Mouse (Mus musculus): ENCODE results near the gene Cyfip2. TPM values are rescaled to one million over a fixed set of nuclear protein-coding genes. Genes with fewer than 3 reads are reported as not detected.

Gene Cyfip2
- polyA plus RNA-seq, 1 experiment from 2014 or later: 20.4 TPM

DNA sequence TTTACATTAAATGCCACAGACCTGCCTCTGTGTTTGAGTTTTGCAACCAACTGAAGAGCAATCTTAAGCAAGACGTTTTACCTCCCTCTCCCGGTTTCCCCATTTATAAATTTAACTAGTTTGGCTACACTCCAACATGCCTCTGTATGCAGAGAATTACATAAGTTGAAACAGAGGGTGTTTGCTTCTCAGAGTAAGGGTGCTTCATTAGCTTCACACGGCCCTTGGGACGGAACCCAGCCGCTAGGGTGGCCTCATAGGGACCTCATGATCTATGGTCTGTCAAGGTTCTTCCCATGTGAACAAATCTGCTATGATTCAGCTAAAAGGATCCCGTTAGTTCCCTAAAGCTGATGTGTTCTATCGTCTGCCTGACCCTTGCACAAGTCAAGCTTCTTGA, 1.9 kb upstream of the Cyfip2 start:
- 86% methylated on average over 7 of the region's 7 CpGs for WGBS
- DNase-seq (ENCODE audit: low spot score): no peak

GRCm38 (mm10) chr11:46313851-46314250, 1.2 kb upstream of the Cyfip2 start:
- peaks cover 19% of the 10 kb centered on the region for H3K27me3 ChIP-seq (ENCODE audit: low read depth, poor library complexity, severe bottlenecking)
- WGBS: 84% methylated on average over 6 of the region's 6 CpGs
- H3K4me1 ChIP-seq: peaks cover 37% of the 10 kb centered on the region
- H3K9me3 ChIP-seq (replicated peaks): no peaks in the 10 kb centered on the region
- DNase-seq (ENCODE audit: low spot score): no peak
- no peaks in the 10 kb centered on the region for H3K36me3 ChIP-seq
- H3K27ac ChIP-seq (replicated peaks): no peak overlapping the region
- no peak overlapping the region for H3K4me3 ChIP-seq

More for the DNA sequence above, 1.9 kb upstream of the Cyfip2 start:
- no peak overlapping the region for H3K27ac ChIP-seq (replicated peaks)
- peaks cover 30% of the 10 kb centered on the region for H3K4me1 ChIP-seq
- H3K27me3 ChIP-seq (ENCODE audit: low read depth, poor library complexity, severe bottlenecking): peaks cover 19% of the 10 kb centered on the region
- no peak overlapping the region for H3K4me3 ChIP-seq
- no peaks in the 10 kb centered on the region for H3K36me3 ChIP-seq
- H3K9me3 ChIP-seq (replicated peaks): no peaks in the 10 kb centered on the region

- peak overlapping the region; percentile 87 for H3K4me3 ChIP-seq
- under 1% methylated on average over 66 of the region's 71 CpGs for WGBS
- H3K9me3 ChIP-seq (replicated peaks): no peaks in the 10 kb centered on the region
- H3K27ac ChIP-seq (replicated peaks): peak overlapping the region; percentile 89
- peaks cover 37% of the 10 kb centered on the region for H3K4me1 ChIP-seq
- peaks cover 19% of the 10 kb centered on the region for H3K27me3 ChIP-seq (ENCODE audit: low read depth, poor library complexity, severe bottlenecking)
- 0 out of 2 replicates have a peak, but pooled peaks cover 3% of the 10 kb centered on the region for H3K36me3 ChIP-seq
- peak; percentile 71 for DNase-seq (ENCODE audit: low spot score)
Measured at GRCm38 (mm10) chr11:46311703-46312522, 746 bp downstream of the Cyfip2 start.

GRCm38 (mm10) chr11:46311181-46311702, 1.4 kb downstream of the Cyfip2 start:
- Histone ChIP-seq H3K27me3 (ENCODE audit: low read depth, poor library complexity, severe bottlenecking) (peaks cover 19% of the 10 kb centered on the region), H3K27ac (replicated peaks) (peak overlapping the region; percentile 89), H3K36me3 (0 out of 2 replicates have a peak, but pooled peaks cover 3% of the 10 kb centered on the region), H3K4me3 (peak overlapping the region; percentile 87), H3K4me1 (peaks cover 37% of the 10 kb centered on the region), H3K9me3 (replicated peaks) (no peaks in the 10 kb centered on the region)
- DNase-seq (ENCODE audit: low spot score): no peak
- WGBS: 5% methylated on average over 14 of the region's 14 CpGs

- Histone ChIP-seq H3K27me3 (ENCODE audit: low read depth, poor library complexity, severe bottlenecking) (peaks cover 19% of the 10 kb centered on the region), H3K36me3 (0 out of 2 replicates have a peak, but pooled peaks cover 3% of the 10 kb centered on the region), H3K4me1 (peaks cover 37% of the 10 kb centered on the region), H3K4me3 (peak overlapping the region; percentile 87), H3K9me3 (replicated peaks) (no peaks in the 10 kb centered on the region), H3K27ac (replicated peaks) (peak overlapping the region; percentile 42)
- no peak for DNase-seq (ENCODE audit: low spot score)
- 71% methylated on average over 5 of the region's 5 CpGs for WGBS
Measured at GRCm38 (mm10) chr11:46310647-46311063, 2.0 kb downstream of the Cyfip2 start.

GRCm38 (mm10) chr11:46309808-46310555, 2.7 kb downstream of the Cyfip2 start:
- Histone ChIP-seq H3K27me3 (ENCODE audit: low read depth, poor library complexity, severe bottlenecking) (peaks cover 19% of the 10 kb centered on the region), H3K4me1 (peaks cover 39% of the 10 kb centered on the region), H3K9me3 (replicated peaks) (no peaks in the 10 kb centered on the region), H3K27ac (replicated peaks) (peak overlapping the region; percentile 42), H3K36me3 (0 out of 2 replicates have a peak, but pooled peaks cover 3% of the 10 kb centered on the region), H3K4me3 (peak overlapping the region; percentile 87; the same call in 1 of the 2 replicates)
- WGBS: 64% methylated on average over 10 of the region's 10 CpGs
- peak; percentile 26 for DNase-seq (ENCODE audit: low spot score)

DNA sequence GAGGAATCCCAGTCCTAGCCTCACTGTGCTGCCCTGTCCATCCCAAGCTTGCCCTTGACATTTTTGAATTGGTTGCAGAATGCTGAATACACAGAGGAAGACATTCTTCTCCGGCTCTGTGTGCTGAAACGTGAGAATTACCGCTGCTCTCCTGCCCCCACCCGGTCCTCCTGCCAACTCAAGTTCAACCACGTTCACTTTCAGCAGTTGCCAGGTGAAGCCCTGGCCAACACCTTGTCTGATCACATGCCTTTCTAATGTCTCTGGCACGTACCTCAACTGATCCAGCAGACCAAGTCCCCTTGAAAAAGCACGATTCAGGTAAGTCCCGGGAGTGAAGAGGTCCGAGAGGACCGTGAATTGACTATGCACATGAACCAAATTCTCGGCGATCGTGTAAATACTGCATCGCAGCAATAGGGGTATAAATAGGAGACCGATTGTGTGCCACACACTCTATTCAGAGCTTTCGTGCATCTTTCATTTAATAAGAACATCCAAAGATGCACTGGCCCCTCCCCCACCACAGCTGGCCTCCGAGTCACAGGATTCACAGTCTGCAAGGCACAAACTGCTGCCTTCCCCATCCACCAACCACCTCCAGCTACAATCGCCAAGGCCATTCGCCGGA, 3.4 kb downstream of the Cyfip2 start:
- no peak overlapping the region for H3K27ac ChIP-seq (replicated peaks)
- 0 out of 2 replicates have a peak, but pooled peaks cover 3% of the 10 kb centered on the region for H3K36me3 ChIP-seq
- no peak for DNase-seq (ENCODE audit: low spot score)
- 89% methylated on average over 20 of the region's 20 CpGs for WGBS
- no peak overlapping the region for H3K4me3 ChIP-seq
- H3K27me3 ChIP-seq (ENCODE audit: low read depth, poor library complexity, severe bottlenecking): peaks cover 19% of the 10 kb centered on the region
- peaks cover 43% of the 10 kb centered on the region for H3K4me1 ChIP-seq
- H3K9me3 ChIP-seq (replicated peaks): no peaks in the 10 kb centered on the region

GRCm38 (mm10) chr11:46308271-46308974, 4.2 kb downstream of the Cyfip2 start:
- 93% methylated on average over 11 of the region's 11 CpGs for WGBS
- Histone ChIP-seq H3K36me3 (0 out of 2 replicates have a peak, but pooled peaks cover 3% of the 10 kb centered on the region), H3K27me3 (ENCODE audit: low read depth, poor library complexity, severe bottlenecking) (peaks cover 19% of the 10 kb centered on the region), H3K27ac (replicated peaks) (no peak overlapping the region), H3K9me3 (replicated peaks) (no peaks in the 10 kb centered on the region), H3K4me3 (no peak overlapping the region), H3K4me1 (peaks cover 43% of the 10 kb centered on the region)
- no peak for DNase-seq (ENCODE audit: low spot score)

GRCm38 (mm10) chr11:46307768-46308167, 4.9 kb downstream of the Cyfip2 start:
- 0 out of 2 replicates have a peak, but pooled peaks cover 3% of the 10 kb centered on the region for H3K36me3 ChIP-seq
- no peak overlapping the region for H3K27ac ChIP-seq (replicated peaks)
- no peak for DNase-seq (ENCODE audit: low spot score)
- no peaks in the 10 kb centered on the region for H3K9me3 ChIP-seq (replicated peaks)
- H3K27me3 ChIP-seq (ENCODE audit: low read depth, poor library complexity, severe bottlenecking): peaks cover 16% of the 10 kb centered on the region
- peaks cover 42% of the 10 kb centered on the region for H3K4me1 ChIP-seq
- no peak overlapping the region for H3K4me3 ChIP-seq
- WGBS: 93% methylated on average over 7 of the region's 7 CpGs

GRCm38 (mm10) chr11:46306776-46307175, 5.9 kb downstream of the Cyfip2 start:
- H3K27ac ChIP-seq (replicated peaks): no peak overlapping the region

DNA sequence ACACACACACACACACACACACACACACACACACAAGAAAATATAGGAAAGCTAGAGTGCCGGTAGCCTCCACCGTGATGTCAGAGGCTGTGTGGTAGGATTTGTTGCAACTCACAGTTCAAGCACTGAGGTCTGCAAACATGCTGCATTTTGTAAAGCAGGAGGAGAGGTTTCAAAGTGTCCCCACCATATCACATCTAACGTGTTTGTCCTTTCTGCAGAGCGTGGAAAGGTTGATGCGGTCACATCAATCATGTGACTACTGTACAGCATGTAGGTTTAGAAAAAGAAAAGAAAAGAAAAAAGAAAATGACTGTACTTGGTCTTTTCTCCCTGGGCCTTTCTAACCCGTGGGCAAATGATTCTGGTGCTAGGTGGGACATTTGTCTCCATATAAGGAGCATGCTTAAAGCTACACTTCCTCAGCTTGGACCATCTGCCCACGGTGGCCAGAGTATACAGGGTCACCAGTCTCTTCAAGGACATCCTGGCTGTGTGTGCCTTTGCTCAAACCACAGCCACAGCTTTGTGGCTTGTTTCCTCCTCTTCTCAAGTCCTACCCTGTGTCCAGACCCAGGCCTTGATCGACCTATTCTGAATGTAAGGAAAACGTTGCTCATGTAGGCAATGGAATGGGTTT, 6.7 kb downstream of the Cyfip2 start:
- peaks cover 10% of the 10 kb centered on the region for H3K27me3 ChIP-seq (ENCODE audit: low read depth, poor library complexity, severe bottlenecking)
- H3K36me3 ChIP-seq: 0 out of 2 replicates have a peak, but pooled peaks cover 3% of the 10 kb centered on the region
- no peak for DNase-seq (ENCODE audit: low spot score)
- 89% methylated on average over 9 of the region's 9 CpGs for WGBS
- no peak overlapping the region for H3K27ac ChIP-seq (replicated peaks)
- peaks cover 28% of the 10 kb centered on the region for H3K4me1 ChIP-seq
- H3K4me3 ChIP-seq: no peak overlapping the region
- no peaks in the 10 kb centered on the region for H3K9me3 ChIP-seq (replicated peaks)

More at GRCm38 (mm10) chr11:46306776-46307175, 5.9 kb downstream of the Cyfip2 start:
- no peaks in the 10 kb centered on the region for H3K9me3 ChIP-seq (replicated peaks)
- 92% methylated on average over 7 of the region's 7 CpGs for WGBS
- DNase-seq (ENCODE audit: low spot score): no peak
- peaks cover 16% of the 10 kb centered on the region for H3K27me3 ChIP-seq (ENCODE audit: low read depth, poor library complexity, severe bottlenecking)
- 0 out of 2 replicates have a peak, but pooled peaks cover 3% of the 10 kb centered on the region for H3K36me3 ChIP-seq
- H3K4me3 ChIP-seq: no peak overlapping the region
- peaks cover 36% of the 10 kb centered on the region for H3K4me1 ChIP-seq
